Mouse (Mus musculus): ENCODE results near the gene Acap2. TPM values are rescaled to one million over a fixed set of nuclear protein-coding genes. Genes with fewer than 3 reads are reported as not detected.

Gene Acap2
- polyA plus RNA-seq, 1 experiment, result 1.0 TPM

GRCm38 (mm10) chr16:31121612-31122011 is 79.4 kb downstream of the Acap2 start:
- Histone ChIP-seq H3K4me3 (replicated peaks) (no peak overlapping the region), H3K27me3 (replicated peaks) (no peaks in the 10 kb centered on the region), H3K4me1 (no peaks in the 10 kb centered on the region), H3K9me3 (no peaks in the 10 kb centered on the region), H3K36me3 (replicated peaks; ENCODE audit: low read length) (peaks cover 91% of the 10 kb centered on the region)
- no peak for TF ChIP-seq GATA1 (IDR thresholded peaks at IDR 0.05; ENCODE audit: borderline replicate concordance, low read length)
- no peak for TF ChIP-seq FLI1 (IDR thresholded peaks at IDR 0.05; ENCODE audit: low read length)

GRCm38 (mm10) chr16:31113596-31113995 is 87.4 kb downstream of the Acap2 start:
- Histone ChIP-seq H3K36me3 (replicated peaks; ENCODE audit: low read length) (peaks cover 92% of the 10 kb centered on the region), H3K4me1 (peaks cover 9% of the 10 kb centered on the region), H3K27me3 (replicated peaks) (no peaks in the 10 kb centered on the region), H3K4me3 (replicated peaks) (no peak overlapping the region), H3K9me3 (no peaks in the 10 kb centered on the region)
- TF ChIP-seq FLI1 (IDR thresholded peaks at IDR 0.05; ENCODE audit: low read length) (no peak), GATA1 (IDR thresholded peaks at IDR 0.05; ENCODE audit: borderline replicate concordance, low read length) (no peak)

- H3K9me3 ChIP-seq, result no peaks in the 10 kb centered on the region
- no peak overlapping the region for H3K4me3 ChIP-seq (replicated peaks)
- H3K4me1 ChIP-seq, result no peaks in the 10 kb centered on the region
- TF ChIP-seq FLI1 (IDR thresholded peaks at IDR 0.05; ENCODE audit: low read length) (no peak), GATA1 (IDR thresholded peaks at IDR 0.05; ENCODE audit: borderline replicate concordance, low read length) (no peak)
- H3K36me3 ChIP-seq (replicated peaks; ENCODE audit: low read length), result peaks cover 97% of the 10 kb centered on the region
- no peaks in the 10 kb centered on the region for H3K27me3 ChIP-seq (replicated peaks)
Observed at GRCm38 (mm10) chr16:31101352-31101751, 99.7 kb downstream of the Acap2 start.

- H3K9me3 ChIP-seq, result no peaks in the 10 kb centered on the region
- peaks cover 95% of the 10 kb centered on the region for H3K36me3 ChIP-seq (replicated peaks; ENCODE audit: low read length)
- no peak for TF ChIP-seq GATA1 (IDR thresholded peaks at IDR 0.05; ENCODE audit: borderline replicate concordance, low read length)
- TF ChIP-seq FLI1 (IDR thresholded peaks at IDR 0.05; ENCODE audit: low read length), result no peak
- H3K27me3 ChIP-seq (replicated peaks), result no peaks in the 10 kb centered on the region
- H3K4me3 ChIP-seq (replicated peaks), result no peak overlapping the region
- no peaks in the 10 kb centered on the region for H3K4me1 ChIP-seq
Observed at GRCm38 (mm10) chr16:31099906-31100305, 101.1 kb downstream of the Acap2 start.

DNA sequence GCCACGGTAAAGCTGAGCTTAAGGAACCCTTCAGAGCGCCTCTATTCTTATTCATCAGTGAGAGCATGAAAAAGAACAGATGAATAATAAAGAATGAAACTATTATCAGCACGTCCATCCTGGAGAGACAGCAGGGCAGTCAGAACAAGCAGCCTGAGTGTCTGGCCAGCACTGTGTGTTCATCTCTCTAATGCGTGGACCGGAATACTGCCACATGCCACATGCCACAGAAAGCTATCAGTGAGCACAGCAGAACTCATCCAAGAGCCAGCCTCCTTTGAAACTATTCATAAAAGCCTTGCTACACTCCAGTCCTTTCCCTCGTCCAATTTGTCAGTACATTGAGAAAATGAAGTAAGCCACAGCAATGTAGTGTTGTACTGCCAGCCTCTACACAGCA is 107.0 kb downstream of the Acap2 start:
- Histone ChIP-seq H3K4me1 (no peaks in the 10 kb centered on the region), H3K9me3 (no peaks in the 10 kb centered on the region), H3K4me3 (replicated peaks) (no peak overlapping the region), H3K36me3 (replicated peaks; ENCODE audit: low read length) (peaks cover 66% of the 10 kb centered on the region), H3K27me3 (replicated peaks) (no peaks in the 10 kb centered on the region)
- TF ChIP-seq GATA1 (IDR thresholded peaks at IDR 0.05; ENCODE audit: borderline replicate concordance, low read length) (no peak), FLI1 (IDR thresholded peaks at IDR 0.05; ENCODE audit: low read length) (no peak)

- Histone ChIP-seq H3K4me1 (no peaks in the 10 kb centered on the region), H3K4me3 (replicated peaks) (no peak overlapping the region), H3K9me3 (no peaks in the 10 kb centered on the region), H3K27me3 (replicated peaks) (no peaks in the 10 kb centered on the region), H3K36me3 (replicated peaks; ENCODE audit: low read length) (peaks cover 57% of the 10 kb centered on the region)
- TF ChIP-seq FLI1 (IDR thresholded peaks at IDR 0.05; ENCODE audit: low read length) (no peak), GATA1 (IDR thresholded peaks at IDR 0.05; ENCODE audit: borderline replicate concordance, low read length) (no peak)
Observed at GRCm38 (mm10) chr16:31093186-31093585, 107.9 kb downstream of the Acap2 start.

GRCm38 (mm10) chr16:31081891-31082290 is 119.2 kb downstream of the Acap2 start:
- Histone ChIP-seq H3K27me3 (replicated peaks) (no peaks in the 10 kb centered on the region), H3K9me3 (no peaks in the 10 kb centered on the region), H3K4me1 (peaks cover 33% of the 10 kb centered on the region), H3K36me3 (replicated peaks; ENCODE audit: low read length) (peaks cover 17% of the 10 kb centered on the region), H3K4me3 (replicated peaks) (peak overlapping the region; percentile 96)
- no peak for TF ChIP-seq FLI1 (IDR thresholded peaks at IDR 0.05; ENCODE audit: low read length)
- TF ChIP-seq GATA1 (IDR thresholded peaks at IDR 0.05; ENCODE audit: borderline replicate concordance, low read length), result no peak

DNA sequence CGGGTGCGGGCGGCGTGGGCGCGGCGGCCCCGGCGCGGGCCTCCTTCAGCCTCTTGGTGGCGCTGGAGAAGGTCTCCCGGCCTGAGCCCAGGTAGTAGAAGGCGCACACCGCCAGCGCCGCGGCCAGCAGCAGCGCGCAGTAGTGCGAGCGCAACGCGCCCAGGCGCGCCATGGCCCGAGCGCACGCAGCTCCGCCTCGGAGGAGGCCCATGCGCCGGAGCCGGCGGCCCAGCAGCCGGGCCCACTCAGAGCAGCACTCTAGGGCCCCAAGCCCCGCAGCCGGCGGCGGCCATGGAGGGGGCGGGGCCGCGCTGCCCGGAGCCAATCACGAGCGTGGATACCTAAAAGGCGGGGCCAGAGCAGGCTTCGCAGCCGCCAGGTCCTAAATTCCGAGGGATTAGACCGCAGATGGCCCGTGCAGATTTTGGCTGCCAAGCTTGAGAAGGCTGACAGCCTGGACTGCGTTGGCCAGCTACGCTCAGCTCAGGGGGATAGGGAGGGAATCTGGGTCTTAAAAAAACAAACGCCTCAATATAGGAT is 119.8 kb downstream of the Acap2 start, which contains the start of gene Xxylt1:
Xxylt1 (minus strand) TSS at position 308 of the 540 bp plus-strand sequence.
- Histone ChIP-seq H3K4me1 (peaks cover 40% of the 10 kb centered on the region), H3K27me3 (replicated peaks) (no peaks in the 10 kb centered on the region), H3K4me3 (replicated peaks) (peak within 1 kb of the TSS; percentile 96), H3K9me3 (no peaks in the 10 kb centered on the region), H3K36me3 (replicated peaks; ENCODE audit: low read length) (peaks cover 17% of the 10 kb centered on the region)
- TF ChIP-seq FLI1 (IDR thresholded peaks at IDR 0.05; ENCODE audit: low read length), result no peak
- no peak for TF ChIP-seq GATA1 (IDR thresholded peaks at IDR 0.05; ENCODE audit: borderline replicate concordance, low read length)

DNA sequence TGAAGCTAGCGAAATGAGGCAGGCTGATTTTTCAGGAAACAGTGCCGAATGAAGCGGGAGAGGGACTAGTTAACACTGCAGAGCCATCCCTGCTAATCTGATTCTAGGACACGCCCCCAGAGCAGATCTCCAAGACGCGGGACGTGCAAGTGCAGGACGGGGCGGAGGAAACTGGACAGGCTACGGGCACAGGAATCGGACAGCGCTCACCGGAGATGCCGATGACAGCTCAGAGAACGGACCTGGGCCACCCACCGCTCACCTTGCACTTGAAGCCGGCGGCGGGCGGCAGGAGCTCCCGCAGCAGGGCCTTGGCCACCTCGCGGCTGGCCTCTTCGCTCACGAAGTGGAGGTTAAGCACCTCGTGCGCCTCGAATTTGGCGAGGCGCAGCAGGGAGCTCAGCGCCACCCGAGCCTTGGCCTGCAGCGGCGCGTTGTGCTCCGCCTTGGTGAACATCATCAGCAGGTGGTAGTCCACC is 120.4 kb downstream of the Acap2 start:
- H3K4me3 ChIP-seq (replicated peaks), result peak overlapping the region; percentile 96

GRCm38 (mm10) chr16:31077396-31077795 is 123.6 kb downstream of the Acap2 start:
- Histone ChIP-seq H3K36me3 (replicated peaks; ENCODE audit: low read length) (peaks cover 22% of the 10 kb centered on the region), H3K4me3 (replicated peaks) (no peak overlapping the region), H3K9me3 (no peaks in the 10 kb centered on the region), H3K27me3 (replicated peaks) (no peaks in the 10 kb centered on the region), H3K4me1 (peaks cover 55% of the 10 kb centered on the region)
- TF ChIP-seq FLI1 (IDR thresholded peaks at IDR 0.05; ENCODE audit: low read length) (no peak), GATA1 (IDR thresholded peaks at IDR 0.05; ENCODE audit: borderline replicate concordance, low read length) (no peak)

More for the DNA sequence above, 120.4 kb downstream of the Acap2 start:
- Histone ChIP-seq H3K27me3 (replicated peaks) (no peaks in the 10 kb centered on the region), H3K9me3 (no peaks in the 10 kb centered on the region), H3K4me1 (peaks cover 46% of the 10 kb centered on the region), H3K36me3 (replicated peaks; ENCODE audit: low read length) (peaks cover 22% of the 10 kb centered on the region)
- no peak for TF ChIP-seq GATA1 (IDR thresholded peaks at IDR 0.05; ENCODE audit: borderline replicate concordance, low read length)
- TF ChIP-seq FLI1 (IDR thresholded peaks at IDR 0.05; ENCODE audit: low read length), result no peak

Data from megakaryocyte, embryonic 14.5 days (primary cell).